Mouse (Mus musculus) liver, postnatal 0 days (tissue): ENCODE measurements around the gene Arpc3.

ENCODE experiments used
- CTCF ChIP-seq: sonication (generic); IDR thresholded peaks from 2 replicates; pipeline ENCODE4 v1.5.1; 2016; ENCODE audit warnings: antibody characterized with exemption, low read depth
- EP300 ChIP-seq: IDR thresholded peaks from 2 replicates; pipeline ENCODE4 v1.6.1; 2016; ENCODE audit warnings: antibody characterized with exemption, low read depth, mild to moderate bottlenecking

- no peak for TF ChIP-seq CTCF
- TF ChIP-seq EP300: no peak
Measured at GRCm38 (mm10) chr5:122371591-122372191, 20.0 kb upstream of the Arpc3 start, which contains the start of gene Gpn3.
